ENCODE assay signal across 10 mouse cellular contexts in genomic region chr11:100825451-100825850, GRCm38 (mm10).
"Had no signal": no experiment of that assay in that cellular context is flagged by ENCODE, and none has a peak within 500 bp of the region (broad histone marks: within the 10 kb centered on the region; RNA-seq: fewer than 3 reads in every experiment).

No protein-coding gene starts in this region.

- H3K27me3 ChIP-seq: limb, embryonic 15.5 days; liver, embryonic 12.5 days; midbrain, embryonic 15.5 days; neural tube, embryonic 12.5 days had no signal

- H3K9ac ChIP-seq: limb, embryonic 15.5 days; liver, embryonic 12.5 days; lung, embryonic 14.5 days; midbrain, embryonic 15.5 days; neural tube, embryonic 12.5 days had no signal

- H3K27ac ChIP-seq: limb, embryonic 15.5 days; liver, embryonic 12.5 days; midbrain, embryonic 15.5 days; neural tube, embryonic 12.5 days had no signal

- H3K4me3 ChIP-seq: limb, embryonic 15.5 days; liver, embryonic 12.5 days; midbrain, embryonic 15.5 days; neural tube, embryonic 12.5 days had no signal

- H3K36me3 ChIP-seq: limb, embryonic 15.5 days; midbrain, embryonic 15.5 days; neural tube, embryonic 12.5 days had no signal

- H3K4me1 ChIP-seq: neural tube, embryonic 12.5 days had no signal

- H3K9me3 ChIP-seq: limb, embryonic 15.5 days; liver, embryonic 12.5 days; midbrain, embryonic 15.5 days; neural tube, embryonic 12.5 days had no signal

- H3K4me2 ChIP-seq: limb, embryonic 15.5 days; liver, embryonic 12.5 days; lung, embryonic 14.5 days; midbrain, embryonic 11.5 days; midbrain, embryonic 15.5 days; neural tube, embryonic 12.5 days had no signal

- DNase-seq: lung, embryonic 14.5 days; lung, postnatal 10 days; lung, postnatal 4 days; retina, postnatal 1 day; right cerebral cortex, postnatal 14 days had no signal

- ATAC-seq: liver, embryonic 12.5 days; midbrain, embryonic 15.5 days had no signal
